Mouse (Mus musculus): ENCODE measurements at regions not wholly inside any gene's neighbourhood (a gene's known extent, or its start where the extent isn't known, plus 50 kb on each side); places are given as distances from the start of the nearest gene placed in this dataset.

- no peak for TF ChIP-seq ZKSCAN1 (IDR thresholded peaks at IDR 0.05; ENCODE audit: borderline replicate concordance, low read depth, low read length)
Measured at GRCm38 (mm10) chr1:64275086-64275802, 153.2 kb upstream of the Klf7 start (continued).

- no peak overlapping the region for H3K27ac ChIP-seq (ENCODE audit: insufficient read depth, low read depth)
- H3K4me1 ChIP-seq (ENCODE audit: control insufficient read depth in 1 of 2, insufficient read depth in 2 of 2), result no peaks in the 10 kb centered on the region
- no peak overlapping the region for H3K4me2 ChIP-seq (ENCODE audit: insufficient read depth, low read depth, poor library complexity, severe bottlenecking)
- in situ Hi-C loops (cut with MboI; ENCODE audit: low pct_ligation_motif_present, low pct_unique_long_range_greater_than_20kb, low sequenced_read_pairs) (no loop called here), dilution Hi-C loops (cut with MboI; ENCODE audit: extremely low pct_ligation_motif_present, extremely low pct_unique_long_range_greater_than_20kb, low sequenced_read_pairs) (no loop called here)
- H3K9me3 ChIP-seq (replicated peaks; ENCODE audit: low read length), result no peaks in the 10 kb centered on the region
- no peak overlapping the region for H3K4me3 ChIP-seq (replicated peaks in 1 of 3; ENCODE audit: low read depth in 2 of 3, low read length in 2 of 3, poor library complexity in 1 of 3)
- no peak overlapping the region for H3K9ac ChIP-seq (ENCODE audit: insufficient read depth, low read depth)
- TF ChIP-seq CHD1 (IDR thresholded peaks at IDR 0.05; ENCODE audit: low read depth, low read length) (no peak), NRF1 (IDR thresholded peaks at IDR 0.05; ENCODE audit: low read depth, low read length) (no peak), USF1 (IDR thresholded peaks at IDR 0.05; ENCODE audit: low read depth, low read length) (no peak), PAX5 (IDR thresholded peaks at IDR 0.05; ENCODE audit: low read length) (no peak), TCF12 (IDR thresholded peaks at IDR 0.05; ENCODE audit: low read depth, low read length) (no peak), JUN (IDR thresholded peaks at IDR 0.05; ENCODE audit: insufficient read depth, low read depth, low read length) (no peak), ZKSCAN1 (IDR thresholded peaks at IDR 0.05; ENCODE audit: borderline replicate concordance, low read depth, low read length) (no peak), MAX (IDR thresholded peaks at IDR 0.05; ENCODE audit: low read length) (no peak), MAZ (IDR thresholded peaks at IDR 0.05; ENCODE audit: low read depth, low read length) (no peak), EP300 (IDR thresholded peaks at IDR 0.05; ENCODE audit: low read length) (no peak), E2F4 (IDR thresholded peaks at IDR 0.05; ENCODE audit: insufficient replicate concordance, low read depth, low read length) (no peak), JUND (conservative IDR thresholded peaks at IDR 0.05; ENCODE audit: low read depth, low read length) (no peak), USF2 (conservative IDR thresholded peaks at IDR 0.05; ENCODE audit: low read depth, low read length) (no peak)
- H3K36me3 ChIP-seq (replicated peaks in 1 of 2; ENCODE audit: control insufficient read depth in 1 of 2, insufficient read depth in 1 of 2, low read length in 1 of 2), result no peaks in the 10 kb centered on the region
- H3K79me2 ChIP-seq (replicated peaks; ENCODE audit: control insufficient read depth, extremely low read depth, insufficient read depth, poor library complexity, severe bottlenecking), result no peaks in the 10 kb centered on the region
- H3K27me3 ChIP-seq (replicated peaks), result no peaks in the 10 kb centered on the region
- DNase-seq (ENCODE audit: extremely low read depth), result no peak
Measured at GRCm38 (mm10) chr1:64257237-64257636, 135.2 kb upstream of the Klf7 start.

GRCm38 (mm10) chr1:64255554-64256295 is 133.6 kb upstream of the Klf7 start:
- no peaks in the 10 kb centered on the region for H3K9me3 ChIP-seq (replicated peaks; ENCODE audit: low read length)
- dilution Hi-C loops (cut with MboI; ENCODE audit: extremely low pct_ligation_motif_present, extremely low pct_unique_long_range_greater_than_20kb, low sequenced_read_pairs) (no loop called here), in situ Hi-C loops (cut with MboI; ENCODE audit: low pct_ligation_motif_present, low pct_unique_long_range_greater_than_20kb, low sequenced_read_pairs) (no loop called here)
- no peaks in the 10 kb centered on the region for H3K79me2 ChIP-seq (replicated peaks; ENCODE audit: control insufficient read depth, extremely low read depth, insufficient read depth, poor library complexity, severe bottlenecking)
- no peak overlapping the region for H3K4me3 ChIP-seq (replicated peaks in 1 of 3; ENCODE audit: low read depth in 2 of 3, low read length in 2 of 3, poor library complexity in 1 of 3)
- no peaks in the 10 kb centered on the region for H3K27me3 ChIP-seq (replicated peaks)
- no peak overlapping the region for H3K27ac ChIP-seq (ENCODE audit: insufficient read depth, low read depth)
- no peaks in the 10 kb centered on the region for H3K36me3 ChIP-seq (replicated peaks in 1 of 2; ENCODE audit: control insufficient read depth in 1 of 2, insufficient read depth in 1 of 2, low read length in 1 of 2)
- TF ChIP-seq CHD1 (IDR thresholded peaks at IDR 0.05; ENCODE audit: low read depth, low read length) (no peak), USF2 (conservative IDR thresholded peaks at IDR 0.05; ENCODE audit: low read depth, low read length) (no peak), ETS1 (conservative IDR thresholded peaks at IDR 0.05; ENCODE audit: low read depth, low read length) (no peak), RAD21 (IDR thresholded peaks at IDR 0.05; ENCODE audit: low read depth, low read length) (no peak)
- H3K9ac ChIP-seq (ENCODE audit: insufficient read depth, low read depth), result no peak overlapping the region
- no peak overlapping the region for H3K4me2 ChIP-seq (ENCODE audit: insufficient read depth, low read depth, poor library complexity, severe bottlenecking)
- H3K4me1 ChIP-seq (ENCODE audit: control insufficient read depth in 1 of 2, insufficient read depth in 2 of 2), result no peaks in the 10 kb centered on the region
- no peak for DNase-seq (ENCODE audit: extremely low read depth)

Measured in CH12.LX (cell line).